ENCODE assay signal across 11 mouse cellular contexts in the genomic region with DNA sequence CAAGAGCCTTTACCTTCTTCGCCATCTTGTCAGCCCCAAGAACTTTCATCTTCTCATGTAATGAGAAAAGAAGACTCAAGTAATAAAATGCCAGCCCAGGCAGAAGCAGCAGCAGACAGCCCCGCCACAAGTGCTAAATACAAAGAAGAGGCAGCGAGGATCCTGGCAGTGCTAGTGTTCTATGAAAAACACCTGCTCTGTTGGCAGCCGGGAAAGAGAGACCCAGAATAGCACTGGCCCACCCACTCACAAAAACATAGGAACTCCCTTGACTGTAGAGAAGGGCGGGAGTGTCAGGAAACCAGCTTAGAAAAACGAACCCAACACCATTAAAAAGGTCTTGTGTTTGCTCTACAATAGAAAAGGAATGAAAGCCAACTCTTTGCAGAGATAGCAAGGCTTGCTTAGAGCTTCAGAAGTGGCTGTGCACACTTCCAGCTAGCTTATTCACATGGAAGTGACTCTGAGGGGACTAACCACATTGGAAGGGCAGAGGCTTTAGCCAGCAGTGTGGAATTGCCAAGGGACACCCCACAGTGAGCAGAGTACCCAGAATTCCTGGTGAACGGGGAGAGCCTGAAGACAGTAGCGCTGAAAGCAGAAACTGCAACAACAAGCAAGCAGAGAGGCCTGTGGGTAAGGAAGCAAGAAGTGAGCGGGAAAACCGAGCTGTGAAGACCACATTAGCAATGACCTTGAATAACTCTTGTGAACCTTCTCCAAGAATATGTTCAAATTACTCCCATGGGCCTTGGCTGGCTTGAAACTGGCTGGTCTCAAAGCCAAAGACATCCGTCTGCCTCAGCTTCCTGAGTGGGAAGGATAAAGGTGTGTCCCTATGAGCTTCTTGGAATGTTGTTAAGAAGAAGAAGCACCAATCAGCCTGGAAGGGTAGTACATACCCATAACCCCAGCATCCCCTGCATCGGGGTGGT. TPM values are rescaled to one million over a fixed set of nuclear protein-coding genes. Genes with fewer than 3 reads are reported as not detected.
DNase-seq lines count a peak whose midpoint lies in the region; ATAC-seq and TF ChIP-seq lines count a peak whose summit lies in the region.
"Had no signal": no experiment of that assay in that cellular context is flagged by ENCODE, and none has a peak within 500 bp of the region (broad histone marks: within the 10 kb centered on the region; RNA-seq: fewer than 3 reads in every experiment).

No protein-coding gene starts in this region.

- H3K4me1 ChIP-seq in midbrain, postnatal 0 days (ENCODE audit: insufficient read depth, low read length): no peaks in the 10 kb centered on the region
- no peaks in the 10 kb centered on the region for H3K4me1 ChIP-seq in midbrain, embryonic 15.5 days
- H3K4me1 ChIP-seq in kidney, embryonic 16.5 days (ENCODE audit: insufficient read depth, low read length): no peaks in the 10 kb centered on the region
- H3K4me1 ChIP-seq: forebrain, embryonic 13.5 days; intestine, embryonic 15.5 days; neural tube, embryonic 12.5 days had no signal

- H3K9ac ChIP-seq in midbrain, postnatal 0 days (replicated peaks; ENCODE audit: low read length, poor library complexity, severe bottlenecking): no peak overlapping the region
- no peak overlapping the region for H3K9ac ChIP-seq in midbrain, embryonic 15.5 days
- no peak overlapping the region for H3K9ac ChIP-seq in kidney, embryonic 16.5 days (replicated peaks; ENCODE audit: low read length)
- H3K9ac ChIP-seq: forebrain, embryonic 13.5 days; heart, embryonic 15.5 days; intestine, embryonic 15.5 days; neural tube, embryonic 12.5 days had no signal

- intact Hi-C loops in left cerebral cortex, adult 2 months (cut with DNase I): no loop called here

- H3K4me2 ChIP-seq in midbrain, postnatal 0 days (ENCODE audit: low read depth, low read length, poor library complexity, severe bottlenecking): no peak overlapping the region
- no peak overlapping the region for H3K4me2 ChIP-seq in midbrain, embryonic 15.5 days
- no peak overlapping the region for H3K4me2 ChIP-seq in kidney, embryonic 16.5 days (replicated peaks; ENCODE audit: low read depth, low read length)
- H3K4me2 ChIP-seq: forebrain, embryonic 13.5 days; heart, embryonic 15.5 days; intestine, embryonic 15.5 days; neural tube, embryonic 12.5 days had no signal

- H3K27me3 ChIP-seq in midbrain, postnatal 0 days (ENCODE audit: insufficient read depth, low read length): no peaks in the 10 kb centered on the region
- H3K27me3 ChIP-seq in midbrain, embryonic 15.5 days (replicated peaks): no peaks in the 10 kb centered on the region
- H3K27me3 ChIP-seq in kidney, embryonic 16.5 days (ENCODE audit: insufficient read depth, low read length): no peaks in the 10 kb centered on the region
- H3K27me3 ChIP-seq: forebrain, embryonic 13.5 days; heart, embryonic 15.5 days; intestine, embryonic 15.5 days; neural tube, embryonic 12.5 days had no signal

- peak; percentile 34 for DNase-seq in midbrain, postnatal 0 days (ENCODE audit: low spot score)
- peak; percentile 42 to 67 for DNase-seq in frontal cortex, postnatal 14 days (ENCODE audit: low spot score in 2 of 2)
- peak; percentile 52 to 62 for DNase-seq in left cerebral cortex, adult 2 months (ENCODE audit: extremely low spot score in 1 of 2, low spot score in 2 of 2)
- DNase-seq in telencephalon, adult 2 months (ENCODE audit: low read depth, low spot score): peak; percentile 91
- DNase-seq in adipocyte (ENCODE audit: low spot score): no peak

- H3K4me3 ChIP-seq in midbrain, postnatal 0 days (ENCODE audit: low read depth, low read length): no peak overlapping the region
- H3K4me3 ChIP-seq in midbrain, embryonic 15.5 days: no peak overlapping the region
- H3K4me3 ChIP-seq in left cerebral cortex, adult 2 months: no peak overlapping the region
- no peak overlapping the region for H3K4me3 ChIP-seq in kidney, embryonic 16.5 days (ENCODE audit: low read length)
- H3K4me3 ChIP-seq: forebrain, embryonic 13.5 days; heart, embryonic 15.5 days; intestine, embryonic 15.5 days; neural tube, embryonic 12.5 days had no signal

- no peaks in the 10 kb centered on the region for H3K9me3 ChIP-seq in midbrain, postnatal 0 days (ENCODE audit: low read length)
- no peaks in the 10 kb centered on the region for H3K9me3 ChIP-seq in midbrain, embryonic 15.5 days
- H3K9me3 ChIP-seq in kidney, embryonic 16.5 days (ENCODE audit: low read length): no peaks in the 10 kb centered on the region
- H3K9me3 ChIP-seq: forebrain, embryonic 13.5 days; heart, embryonic 15.5 days; intestine, embryonic 15.5 days; neural tube, embryonic 12.5 days had no signal

- ATAC-seq in midbrain, postnatal 0 days (ENCODE audit: low FRiP score): no peak
- no peak for ATAC-seq in midbrain, embryonic 15.5 days (replicated peaks)
- no peak; the same call in 1 of the 2 replicates for ATAC-seq in kidney, embryonic 16.5 days (ENCODE audit: low FRiP score, low TSS enrichment)
- ATAC-seq: forebrain, embryonic 13.5 days; intestine, embryonic 15.5 days had no signal

- no peak overlapping the region for H3K27ac ChIP-seq in midbrain, postnatal 0 days (ENCODE audit: low read depth, low read length)
- no peak overlapping the region for H3K27ac ChIP-seq in midbrain, embryonic 15.5 days
- H3K27ac ChIP-seq in left cerebral cortex, adult 2 months: peak overlapping the region; percentile 30; the same call in 1 of the 2 replicates
- H3K27ac ChIP-seq in kidney, embryonic 16.5 days (ENCODE audit: low read length): no peak overlapping the region
- H3K27ac ChIP-seq: forebrain, embryonic 13.5 days; heart, embryonic 15.5 days; intestine, embryonic 15.5 days; neural tube, embryonic 12.5 days had no signal

- no peak for TF ChIP-seq CTCF in midbrain, postnatal 0 days (IDR thresholded peaks at IDR 0.05)
- no peak for TF ChIP-seq CTCF in left cerebral cortex, adult 2 months (IDR thresholded peaks at IDR 0.05)

- no peaks in the 10 kb centered on the region for H3K36me3 ChIP-seq in midbrain, postnatal 0 days (ENCODE audit: insufficient read depth, low read length)
- H3K36me3 ChIP-seq in midbrain, embryonic 15.5 days (replicated peaks): no peaks in the 10 kb centered on the region
- H3K36me3 ChIP-seq in kidney, embryonic 16.5 days (ENCODE audit: insufficient read depth, low read length): no peaks in the 10 kb centered on the region
- H3K36me3 ChIP-seq: heart, embryonic 15.5 days; intestine, embryonic 15.5 days; neural tube, embryonic 12.5 days had no signal

- 66% methylated on average over 12 of the region's 12 CpGs for WGBS in midbrain, postnatal 0 days
- 73% methylated on average over 12 of the region's 12 CpGs for WGBS in midbrain, embryonic 15.5 days
- 55% methylated on average over 12 of the region's 12 CpGs for WGBS in kidney, embryonic 16.5 days

RNA-seq across cellular contexts. Expression of a gene that starts 20.4 kb away (rescaled TPM):
- 177 and 211 TPM in 2 replicates for total RNA-seq in midbrain, postnatal 0 days (2014; rRNA removed)
- polyA plus RNA-seq in midbrain, postnatal 0 days (2015; fragmentation: Nextera tagmentation; extraction: Ambion mirVana): 136 and 161 TPM in 2 replicates
- 255 and 278 TPM in 2 replicates for polyA plus RNA-seq in midbrain, embryonic 15.5 days (2015; fragmentation: Nextera tagmentation; extraction: Ambion mirVana)
- 100 to 1,000 TPM; 411 to 430 TPM for total RNA-seq in left cerebral cortex, adult 2 months (2021)
- polyA plus RNA-seq in kidney, embryonic 16.5 days (2015; fragmentation: Nextera tagmentation; extraction: Ambion mirVana): 259 and 263 TPM in 2 replicates

RNA-seq across cellular contexts. Expression of a gene that starts 39.1 kb away (rescaled TPM):
- total RNA-seq in midbrain, postnatal 0 days (2014; rRNA removed): 32.0 and 57.6 TPM in 2 replicates
- 92.4 and 108 TPM in 2 replicates for polyA plus RNA-seq in midbrain, postnatal 0 days (2015; fragmentation: Nextera tagmentation; extraction: Ambion mirVana)
- 104 and 107 TPM in 2 replicates for polyA plus RNA-seq in midbrain, embryonic 15.5 days (2015; fragmentation: Nextera tagmentation; extraction: Ambion mirVana)
- 10 to 100 TPM; 30.0 to 33.3 TPM for total RNA-seq in left cerebral cortex, adult 2 months (2021)
- 111 and 124 TPM in 2 replicates for polyA plus RNA-seq in kidney, embryonic 16.5 days (2015; fragmentation: Nextera tagmentation; extraction: Ambion mirVana)

RNA-seq across cellular contexts. Expression of a gene that starts 47.8 kb away (rescaled TPM):
- 5.9 and 8.2 TPM in 2 replicates for total RNA-seq in midbrain, postnatal 0 days (2014; rRNA removed)
- polyA plus RNA-seq in midbrain, postnatal 0 days (2015; fragmentation: Nextera tagmentation; extraction: Ambion mirVana): 11.2 and 13.4 TPM in 2 replicates
- 9.5 and 10.7 TPM in 2 replicates for polyA plus RNA-seq in midbrain, embryonic 15.5 days (2015; fragmentation: Nextera tagmentation; extraction: Ambion mirVana)
- 10 to 100 TPM in 1 of 2 experiments, 1 to 10 TPM in 1; 8.9 to 10.8 TPM for total RNA-seq in left cerebral cortex, adult 2 months (2021)
- 5.1 and 5.3 TPM in 2 replicates for polyA plus RNA-seq in kidney, embryonic 16.5 days (2015; fragmentation: Nextera tagmentation; extraction: Ambion mirVana)
